Mouse (Mus musculus) spleen, adult 2 months (tissue): ENCODE measurements around the gene Yes1. TPM values are rescaled to one million over a fixed set of nuclear protein-coding genes. Genes with fewer than 3 reads are reported as not detected.
"Not testable (repeated sequence)": the region's sequence is repeated elsewhere in the genome, so short reads cannot be mapped to it uniquely, and the experiment has no call there.

Experiments used
- DNase-seq, 2 experiments: peaks; one replicate each; pipeline versions ENCODE4 v3.0.0 to v3.0.0-alpha.2; 2012 to 2021; ENCODE audit warnings: low spot score in 2 of 2, low read depth in 1 of 2
- H3K27ac ChIP-seq: fragments of 200-500 bp; 2 replicates; pipeline ENCODE4 v1.5.1; 2012; ENCODE audit warnings: low read length, inconsistent platforms; ENCODE audit not compliant: insufficient read depth
- H3K27me3 ChIP-seq: fragments of 200-500 bp; 2 replicates; pipeline ENCODE4 v1.6.1; 2012; ENCODE audit warnings: mild to moderate bottlenecking, moderate library complexity, low read length, inconsistent platforms; ENCODE audit not compliant: control insufficient read depth, insufficient read depth
- H3K36me3 ChIP-seq: fragments of 200-500 bp; 2 replicates; pipeline ENCODE4 v1.6.1; 2012; ENCODE audit warnings: mild to moderate bottlenecking, low read length, inconsistent platforms; ENCODE audit not compliant: control insufficient read depth, insufficient read depth
- H3K4me1 ChIP-seq: fragments of 200-500 bp; 2 replicates; pipeline ENCODE4 v1.6.1; 2011; ENCODE audit warnings: inconsistent platforms; ENCODE audit not compliant: control insufficient read depth, insufficient read depth, insufficient read length
- H3K4me3 ChIP-seq: fragments of 200-500 bp; 2 replicates; pipeline ENCODE4 v1.5.1; 2011; ENCODE audit warnings: mild to moderate bottlenecking, inconsistent platforms; ENCODE audit not compliant: insufficient read depth, insufficient read length; ENCODE audit errors: extremely low read depth
- CTCF ChIP-seq: fragments of 200-500 bp; IDR thresholded peaks from 2 replicates; pipeline ENCODE4 v1.5.1; 2011; ENCODE audit warnings: mild to moderate bottlenecking, inconsistent platforms; ENCODE audit not compliant: insufficient read depth, insufficient read length, insufficient replicate concordance; ENCODE audit errors: extremely low read depth
- POLR2A ChIP-seq: fragments of 200-500 bp; IDR thresholded peaks from 2 replicates; pipeline ENCODE4 v1.6.1; 2011; ENCODE audit warnings: low read depth, low read length, inconsistent platforms
- WGBS: fragments of 180-500 bp; shearing (Covaris S2); methylation state at CpG from one replicate; pipeline ENCODE4 v1.1.7; 2018; 5-methylcytosine and 5-hydroxymethylcytosine counted together
- polyA plus RNA-seq: library from polyadenylated mRNA; depleted of rRNA; stranded (reverse); fragments of >200 nt; gene quantifications from 2 replicates; pipeline ENCODE4 v1.2.3, GENCODE M21; 2012

Gene Yes1
- polyA plus RNA-seq, 1 experiment, result 0.55 TPM

DNA sequence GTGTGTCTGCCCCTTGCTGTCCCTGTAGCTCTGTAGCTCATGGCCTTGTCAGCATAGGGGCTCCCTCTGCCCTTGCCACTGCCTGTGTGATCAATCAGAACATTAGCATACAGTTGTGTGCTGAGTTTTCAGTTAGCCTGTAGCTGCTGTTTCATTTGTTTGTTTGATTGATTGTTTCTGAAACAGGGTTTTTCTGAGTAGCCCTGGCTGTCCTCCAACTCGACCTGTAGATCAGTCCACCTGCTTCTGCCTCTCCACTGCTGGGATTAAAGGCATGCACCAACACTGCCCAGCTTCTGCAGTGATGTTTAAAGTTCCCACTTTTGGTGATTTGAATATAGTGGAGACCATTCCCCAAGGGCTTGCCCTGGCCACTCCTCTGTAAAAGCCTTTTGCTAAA lies 106.8 kb downstream of the Yes1 start:
- no peaks in the 10 kb centered on the region for H3K27me3 ChIP-seq
- DNase-seq, result no peak
- no peaks in the 10 kb centered on the region for H3K4me1 ChIP-seq
- no peaks in the 10 kb centered on the region for H3K36me3 ChIP-seq
- no peak overlapping the region for H3K27ac ChIP-seq
- no peak for TF ChIP-seq CTCF
- TF ChIP-seq POLR2A, result no peak
- no peak overlapping the region for H3K4me3 ChIP-seq
- WGBS, result 42% methylated on average over 1 of the region's 1 CpGs

- TF ChIP-seq CTCF (no peak), POLR2A (no peak)
- Histone ChIP-seq H3K36me3 (no peaks in the 10 kb centered on the region), H3K4me3 (no peak overlapping the region), H3K27me3 (no peaks in the 10 kb centered on the region), H3K27ac (no peak overlapping the region), H3K4me1 (no peaks in the 10 kb centered on the region)
- no peak for DNase-seq
- 79% methylated on average over 6 of the region's 6 CpGs for WGBS
Observed at GRCm38 (mm10) chr5:32718916-32719315, 107.9 kb downstream of the Yes1 start.

DNA sequence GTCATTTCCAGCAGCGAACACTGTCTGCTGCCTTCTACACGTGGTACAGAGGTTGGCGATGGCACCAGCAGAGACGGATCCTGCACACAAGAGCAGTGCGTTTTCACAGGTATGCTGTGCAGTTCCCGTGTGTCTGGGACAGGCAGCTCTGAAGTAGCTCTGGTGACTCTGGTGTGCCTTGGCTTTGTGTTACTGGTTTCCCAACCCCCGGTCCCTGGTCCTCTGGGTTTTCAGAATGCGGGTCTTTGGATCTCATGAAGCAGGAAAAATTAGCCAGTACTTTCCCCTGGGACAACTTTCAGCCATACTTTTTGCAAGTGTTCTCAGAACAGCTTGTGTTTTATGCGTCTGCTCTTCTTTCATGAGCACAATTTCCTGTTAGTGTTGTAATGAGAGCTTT lies 109.4 kb downstream of the Yes1 start:
- Histone ChIP-seq H3K36me3 (no peaks in the 10 kb centered on the region), H3K4me3 (no peak overlapping the region), H3K27ac (no peak overlapping the region), H3K27me3 (no peaks in the 10 kb centered on the region), H3K4me1 (no peaks in the 10 kb centered on the region)
- TF ChIP-seq POLR2A (no peak), CTCF (no peak)
- no peak for DNase-seq
- 87% methylated on average over 9 of the region's 9 CpGs for WGBS

DNA sequence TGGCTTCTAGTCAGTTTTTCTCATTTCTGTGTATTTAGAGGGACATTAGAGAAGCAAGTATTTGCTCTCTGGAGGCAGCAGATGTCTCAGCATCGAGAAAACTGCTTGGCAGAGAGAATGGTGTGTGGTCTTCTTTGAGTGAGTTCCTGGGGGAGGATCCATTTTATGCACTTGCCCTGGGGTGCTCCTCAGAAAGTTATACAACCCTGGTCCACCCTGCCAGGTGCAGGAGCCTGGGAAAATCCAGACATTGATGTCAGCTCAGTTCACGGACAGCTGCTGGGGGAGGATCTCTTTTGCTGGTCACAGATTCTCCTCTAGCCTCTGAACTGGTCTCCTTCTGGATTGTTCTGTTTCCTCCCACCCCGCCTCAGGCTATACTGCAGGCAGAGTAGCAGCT lies 110.3 kb downstream of the Yes1 start:
- WGBS, result 80% methylated on average over 3 of the region's 3 CpGs
- DNase-seq, result no peak
- Histone ChIP-seq H3K27me3 (no peaks in the 10 kb centered on the region), H3K4me1 (no peaks in the 10 kb centered on the region), H3K27ac (no peak overlapping the region), H3K4me3 (no peak overlapping the region), H3K36me3 (no peaks in the 10 kb centered on the region)
- TF ChIP-seq CTCF (no peak), POLR2A (no peak)

- H3K27me3 ChIP-seq, result no peaks in the 10 kb centered on the region
- no peaks in the 10 kb centered on the region for H3K36me3 ChIP-seq
- H3K27ac ChIP-seq, result no peak overlapping the region
- H3K4me3 ChIP-seq, result no peak overlapping the region
- no peak for DNase-seq
- TF ChIP-seq CTCF (no peak), POLR2A (no peak)
- no peaks in the 10 kb centered on the region for H3K4me1 ChIP-seq
- WGBS, result 89% methylated on average over 7 of the region's 7 CpGs
Observed at GRCm38 (mm10) chr5:32722263-32722662, 111.3 kb downstream of the Yes1 start.

DNA sequence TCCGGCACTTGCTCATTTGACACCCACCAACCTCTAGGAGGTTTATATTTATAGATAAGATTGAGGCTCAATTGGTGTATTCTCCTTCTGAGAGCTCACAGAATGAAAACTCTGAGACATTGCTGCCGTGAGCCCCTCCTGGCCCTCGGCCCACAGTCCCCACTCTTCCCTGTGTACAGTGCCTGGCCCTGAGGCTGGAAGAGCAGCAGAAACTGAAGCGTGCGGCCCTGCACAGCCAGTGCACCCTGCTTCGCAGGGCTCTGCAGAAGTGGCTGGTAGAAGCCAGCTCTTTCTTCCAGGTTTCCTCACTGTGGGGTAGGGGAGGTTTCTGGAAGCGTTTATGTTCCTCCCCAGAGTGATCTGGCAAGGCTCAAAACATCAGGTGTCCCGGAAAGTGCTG lies 111.7 kb downstream of the Yes1 start:
- H3K4me1 ChIP-seq, H3K27ac ChIP-seq: not testable (repeated sequence)
- WGBS, result 90% methylated on average over 8 of the region's 8 CpGs

GRCm38 (mm10) chr5:32723981-32724380 lies 113.0 kb downstream of the Yes1 start:
- DNase-seq, result no peak
- H3K27ac ChIP-seq, result no peak overlapping the region

More for the DNA sequence above, 111.7 kb downstream of the Yes1 start:
- DNase-seq, H3K36me3 ChIP-seq, H3K4me3 ChIP-seq, H3K27me3 ChIP-seq: not testable (repeated sequence)

GRCm38 (mm10) chr5:32725397-32725796 lies 114.4 kb downstream of the Yes1 start:
- WGBS, result 75% methylated on average over 3 of the region's 3 CpGs
- H3K27me3 ChIP-seq, H3K4me3 ChIP-seq, DNase-seq, H3K27ac ChIP-seq, H3K4me1 ChIP-seq, H3K36me3 ChIP-seq: not testable (repeated sequence)

More at GRCm38 (mm10) chr5:32723981-32724380, 113.0 kb downstream of the Yes1 start:
- no peak for TF ChIP-seq POLR2A
- TF ChIP-seq CTCF, result no peak
- H3K27me3 ChIP-seq, result no peaks in the 10 kb centered on the region
- H3K4me1 ChIP-seq, result no peaks in the 10 kb centered on the region
- WGBS, result 86% methylated on average over 7 of the region's 7 CpGs
- H3K36me3 ChIP-seq, result no peaks in the 10 kb centered on the region
- no peak overlapping the region for H3K4me3 ChIP-seq
